Mouse (Mus musculus): ENCODE data around the gene Dennd1a.

Dennd1a gene

GRCm38 (mm10) chr2:38100289-38100688 lies 186.9 kb downstream of the Dennd1a start:
- DNase-seq, result no peak

- DNase-seq, result peak; percentile 37
Measured at GRCm38 (mm10) chr2:38099120-38099773, 187.9 kb downstream of the Dennd1a start.

- no peak for DNase-seq
Measured at GRCm38 (mm10) chr2:38097469-38097868, 189.7 kb downstream of the Dennd1a start.

GRCm38 (mm10) chr2:38096328-38096727 lies 190.9 kb downstream of the Dennd1a start:
- no peak for DNase-seq

- no peak for DNase-seq
Measured at GRCm38 (mm10) chr2:38094380-38095163, 192.6 kb downstream of the Dennd1a start.

GRCm38 (mm10) chr2:38093968-38094367 lies 193.2 kb downstream of the Dennd1a start:
- no peak for DNase-seq

- no peak for DNase-seq
Measured at GRCm38 (mm10) chr2:38093242-38093641, 193.9 kb downstream of the Dennd1a start.

- DNase-seq, result no peak
Measured at GRCm38 (mm10) chr2:38088346-38088745, 198.8 kb downstream of the Dennd1a start.

- DNase-seq, result no peak
Measured at GRCm38 (mm10) chr2:38085058-38085457, 202.1 kb downstream of the Dennd1a start.

GRCm38 (mm10) chr2:38083251-38083650 lies 203.9 kb downstream of the Dennd1a start:
- DNase-seq, result no peak

- DNase-seq, result no peak
Measured at GRCm38 (mm10) chr2:38074495-38074894, 212.7 kb downstream of the Dennd1a start.

GRCm38 (mm10) chr2:38072061-38072460 lies 215.1 kb downstream of the Dennd1a start:
- no peak for DNase-seq

- no peak for DNase-seq
Measured at GRCm38 (mm10) chr2:38068171-38068572, 219.0 kb downstream of the Dennd1a start.

- no peak for DNase-seq
Measured at GRCm38 (mm10) chr2:38065914-38066313, 221.3 kb downstream of the Dennd1a start.

GRCm38 (mm10) chr2:38064266-38064665 lies 222.9 kb downstream of the Dennd1a start:
- no peak for DNase-seq

- no peak for DNase-seq
Measured at GRCm38 (mm10) chr2:38062156-38062555, 225.0 kb downstream of the Dennd1a start.

- no peak for DNase-seq
Measured at GRCm38 (mm10) chr2:38061474-38061873, 225.7 kb downstream of the Dennd1a start.

GRCm38 (mm10) chr2:38052440-38052839 lies 234.8 kb downstream of the Dennd1a start:
- DNase-seq, result no peak

- DNase-seq, result no peak
Measured at GRCm38 (mm10) chr2:38051485-38052085, 235.6 kb downstream of the Dennd1a start.

GRCm38 (mm10) chr2:38048996-38049395 lies 238.2 kb downstream of the Dennd1a start:
- DNase-seq, result no peak

- no peak for DNase-seq
Measured at GRCm38 (mm10) chr2:38045286-38045685, 241.9 kb downstream of the Dennd1a start.

GRCm38 (mm10) chr2:38040845-38041244 lies 246.3 kb downstream of the Dennd1a start:
- no peak for DNase-seq

- DNase-seq, result no peak
Measured at GRCm38 (mm10) chr2:38039621-38040020, 247.6 kb downstream of the Dennd1a start.

GRCm38 (mm10) chr2:38028317-38028716 lies 258.9 kb downstream of the Dennd1a start:
- no peak for DNase-seq

Measured in lung, postnatal 10 days (tissue).